Mouse (Mus musculus) CH12.LX (cell line): ENCODE data around the gene Glis3. TPM values are rescaled to one million over a fixed set of nuclear protein-coding genes. Genes with fewer than 3 reads are reported as not detected.

Experiments
- DNase-seq: peaks from one replicate; pipeline ENCODE4 v3.0.0-alpha.2; 2013; ENCODE audit errors: extremely low read depth
- H3K27ac ChIP-seq: 2 replicates; pipeline ENCODE4 v1.5.1; 2012; ENCODE audit warnings: low read depth, mild to moderate bottlenecking, control low read depth, moderate library complexity; ENCODE audit not compliant: insufficient read depth
- H3K27me3 ChIP-seq: replicated peaks from 2 replicates; pipeline ENCODE3; 2012; ENCODE audit warnings: inconsistent platforms
- H3K36me3 ChIP-seq, 2 experiments: replicated peaks in 1 of 2; 2 replicates each; pipeline versions ENCODE3 to v1.6.1; 2012; ENCODE audit warnings: inconsistent platforms in 1 of 2, low read length in 1 of 2, mild to moderate bottlenecking in 1 of 2, mixed read lengths in 1 of 2, moderate library complexity in 1 of 2; ENCODE audit not compliant: control insufficient read depth in 1 of 2, insufficient read depth in 1 of 2
- H3K4me1 ChIP-seq, 2 experiments: 2 replicates each; pipeline ENCODE4 v1.6.1; 2012; ENCODE audit warnings: inconsistent platforms in 1 of 2, moderate library complexity in 1 of 2; ENCODE audit not compliant: insufficient read depth in 2 of 2, control insufficient read depth in 1 of 2
- H3K4me2 ChIP-seq: 2 replicates; pipeline ENCODE4 v1.6.1; 2012; ENCODE audit warnings: low read depth, mild to moderate bottlenecking, control low read depth; ENCODE audit not compliant: poor library complexity, insufficient read depth, severe bottlenecking
- H3K4me3 ChIP-seq, 3 experiments: fragments of 150-350 bp in 1 of 3; sonication (generic) in 1 of 3; replicated peaks in 1 of 3; 2 replicates each; pipeline versions ENCODE3 to v1.5.1; 2011 to 2012; ENCODE audit warnings: low read depth in 2 of 3, low read length in 2 of 3, mild to moderate bottlenecking in 2 of 3, moderate library complexity in 2 of 3, control low read depth in 1 of 3, improper control_type of control experiment in 1 of 3, inconsistent platforms in 1 of 3, mixed read lengths in 1 of 3; ENCODE audit not compliant: poor library complexity in 1 of 3
- H3K79me2 ChIP-seq: replicated peaks from 2 replicates; pipeline ENCODE4 v1.6.1; 2012; ENCODE audit warnings: mild to moderate bottlenecking, moderate library complexity; ENCODE audit not compliant: control insufficient read depth, poor library complexity, insufficient read depth, severe bottlenecking; ENCODE audit errors: extremely low read depth
- H3K9ac ChIP-seq: 2 replicates; pipeline ENCODE4 v1.6.1; 2012; ENCODE audit warnings: low read depth, mild to moderate bottlenecking, control low read depth, moderate library complexity; ENCODE audit not compliant: insufficient read depth
- H3K9me3 ChIP-seq: replicated peaks from 2 replicates; pipeline ENCODE3; 2012; ENCODE audit warnings: low read length, inconsistent platforms, mixed read lengths
- CTCF ChIP-seq, 2 experiments: IDR thresholded peaks in 1 of 2; conservative IDR thresholded peaks in 1 of 2; 2 replicates each; pipeline ENCODE4 v1.5.1; 2011 to 2012; ENCODE audit warnings: low read depth in 2 of 2, low read length in 2 of 2, improper control_type of control experiment in 1 of 2, inconsistent platforms in 1 of 2, mild to moderate bottlenecking in 1 of 2, moderate library complexity in 1 of 2
- ETS1 ChIP-seq: conservative IDR thresholded peaks from 2 replicates; pipeline ENCODE4 v1.6.1; 2012; ENCODE audit warnings: low read depth, mild to moderate bottlenecking, inconsistent platforms, low read length, improper control_type of control experiment, moderate library complexity
- GABPA ChIP-seq: IDR thresholded peaks from 2 replicates; pipeline ENCODE4 v1.6.1; 2012; ENCODE audit warnings: low read depth, low read length, improper control_type of control experiment, inconsistent platforms; ENCODE audit not compliant: insufficient replicate concordance
- JUN ChIP-seq: IDR thresholded peaks from 2 replicates; pipeline ENCODE4 v1.6.1; 2011; ENCODE audit warnings: low read depth, mild to moderate bottlenecking, low read length, improper control_type of control experiment, moderate library complexity; ENCODE audit not compliant: insufficient read depth
- JUND ChIP-seq: conservative IDR thresholded peaks from 2 replicates; pipeline ENCODE4 v1.6.1; 2011; ENCODE audit warnings: low read depth, low read length, improper control_type of control experiment
- MXI1 ChIP-seq: IDR thresholded peaks from 2 replicates; pipeline ENCODE4 v1.6.1; 2011; ENCODE audit warnings: mild to moderate bottlenecking, low read depth, low read length, improper control_type of control experiment
- NELFE ChIP-seq: IDR thresholded peaks from 2 replicates; pipeline ENCODE4 v1.6.1; 2011; ENCODE audit warnings: low read depth, low read length, improper control_type of control experiment
- POLR2A ChIP-seq: IDR thresholded peaks from 2 replicates; pipeline ENCODE4 v1.6.1; 2011; ENCODE audit warnings: low read depth, mild to moderate bottlenecking, improper control_type of control experiment, low read length
- POLR2AphosphoS2 ChIP-seq: IDR thresholded peaks from 2 replicates; pipeline ENCODE4 v1.6.1; 2011; ENCODE audit warnings: low read depth, low read length, improper control_type of control experiment
- RAD21 ChIP-seq: IDR thresholded peaks from 2 replicates; pipeline ENCODE4 v1.6.1; 2011; ENCODE audit warnings: low read depth, mild to moderate bottlenecking, low read length, improper control_type of control experiment, moderate library complexity
- SMC3 ChIP-seq: IDR thresholded peaks from 2 replicates; pipeline ENCODE4 v1.6.1; 2011; ENCODE audit warnings: low read depth, low read length, improper control_type of control experiment
- UBTF ChIP-seq: IDR thresholded peaks from 2 replicates; pipeline ENCODE4 v1.6.1; 2012; ENCODE audit warnings: low read depth, mild to moderate bottlenecking, inconsistent platforms, low read length, improper control_type of control experiment, moderate library complexity
- ZC3H11A ChIP-seq: IDR thresholded peaks from 2 replicates; pipeline ENCODE4 v1.6.1; 2012; ENCODE audit warnings: low read depth, mild to moderate bottlenecking, inconsistent platforms, low read length, improper control_type of control experiment
- ZMIZ1 ChIP-seq: IDR thresholded peaks from 2 replicates; pipeline ENCODE4 v1.6.1; 2012; ENCODE audit warnings: low read depth, mild to moderate bottlenecking, inconsistent platforms, low read length, improper control_type of control experiment
- ZNF384 ChIP-seq: IDR thresholded peaks from 2 replicates; pipeline ENCODE4 v1.6.1; 2012; ENCODE audit warnings: low read depth, low read length, improper control_type of control experiment, inconsistent platforms
- dilution Hi-C: fragments of 300-500 bp; cut with MboI; formaldehyde crosslinking; loops from 2 replicates; pipeline ENCODE4 v1.14.3; 2020; ENCODE audit warnings: low sequenced_read_pairs; ENCODE audit not compliant: extremely low pct_unique_long_range_greater_than_20kb, extremely low pct_ligation_motif_present
- in situ Hi-C: fragments of 300-500 bp; cut with MboI; formaldehyde crosslinking; loops from 3 replicates; pipeline ENCODE4 v1.14.3; 2019; ENCODE audit warnings: low sequenced_read_pairs, low pct_ligation_motif_present, low pct_unique_long_range_greater_than_20kb, mixed read lengths
- polyA plus RNA-seq: library from polyadenylated mRNA; unstranded; fragments of >175 nt; gene quantifications from 2 replicates; pipeline ENCODE4 v1.2.1, GENCODE M21; 2012; ENCODE audit warnings: low read depth; ENCODE audit not compliant: insufficient read length
- total RNA-seq, 2 experiments: library from RNA; depleted of rRNA; stranded (reverse); fragments of 300-350 nt in 1 of 2; fragments of >200 nt in 1 of 2; gene quantifications; 2 replicates each; pipeline ENCODE4 v1.2.3; 2012 to 2014

Gene Glis3
- total and polyA plus RNA-seq, 3 experiments: not detected

DNA sequence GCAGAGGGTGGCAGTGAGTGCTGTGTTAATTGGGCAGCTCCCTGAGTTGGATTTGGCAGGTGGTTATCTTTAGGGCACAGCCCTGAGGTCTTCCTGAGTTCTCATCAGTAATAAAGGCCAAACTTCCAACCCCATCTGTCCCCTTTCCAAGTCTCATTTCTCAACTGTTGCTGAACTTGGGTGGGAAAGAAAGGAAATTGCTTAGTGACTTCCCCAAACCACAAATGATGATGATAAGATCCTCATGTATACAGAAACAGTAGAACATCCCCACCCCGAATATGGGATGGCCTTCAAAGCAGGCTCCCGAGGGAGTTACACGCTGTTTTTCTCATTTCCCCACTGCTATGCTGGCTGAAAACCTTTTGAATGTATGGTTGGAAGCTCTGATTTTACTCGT, 34.8 kb upstream of the Glis3 start:
- Histone ChIP-seq H3K27me3 (no peaks in the 10 kb centered on the region), H3K9me3 (no peaks in the 10 kb centered on the region), H3K27ac (no peak overlapping the region), H3K36me3 (no peaks in the 10 kb centered on the region), H3K9ac (no peak overlapping the region), H3K4me3 (no peak overlapping the region), H3K4me2 (no peak overlapping the region), H3K79me2 (no peaks in the 10 kb centered on the region), H3K4me1 (peaks cover 0 to 9% of the 10 kb centered on the region in 2 experiments; a peak in 2 of 4 replicates)
- no peak for DNase-seq
- dilution Hi-C loops: no loop called here
- TF ChIP-seq ZNF384 (no peak), CTCF (conservative IDR thresholded peaks at IDR 0.05 in 1 of 2, IDR thresholded peaks at IDR 0.05 in 1 of 2; ENCODE audit: low read depth in 2 of 2, low read length in 2 of 2) (no peak), MXI1 (no peak), JUND (no peak), UBTF (no peak), ETS1 (no peak), SMC3 (no peak), NELFE (no peak), POLR2A (no peak), POLR2AphosphoS2 (no peak), ZMIZ1 (no peak), GABPA (no peak), ZC3H11A (no peak)
- in situ Hi-C loops: no loop called here

DNA sequence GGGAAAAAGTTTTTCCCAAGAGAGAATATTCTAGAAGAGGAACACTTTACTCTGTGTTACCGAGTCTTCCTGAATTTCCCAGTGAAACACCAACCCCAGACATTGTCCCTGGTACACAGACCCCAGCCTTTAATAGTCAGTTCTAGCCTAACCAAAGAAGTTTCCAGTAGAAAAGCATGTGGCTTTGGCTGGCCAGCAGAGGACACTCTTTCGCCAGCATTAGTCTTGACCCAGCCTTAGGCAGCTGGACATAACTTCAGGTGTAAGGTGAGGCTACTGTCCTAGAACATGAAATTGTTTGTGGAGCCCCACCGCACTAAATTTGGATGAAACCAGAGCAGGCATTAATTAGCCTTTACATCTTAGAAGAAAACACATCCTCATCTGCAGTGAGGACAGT, 17.8 kb upstream of the Glis3 start:
- Histone ChIP-seq H3K4me2 (no peak overlapping the region), H3K36me3 (no peaks in the 10 kb centered on the region), H3K27me3 (no peaks in the 10 kb centered on the region), H3K9ac (no peak overlapping the region), H3K4me1 (no peaks in the 10 kb centered on the region), H3K9me3 (no peaks in the 10 kb centered on the region), H3K79me2 (no peaks in the 10 kb centered on the region), H3K27ac (no peak overlapping the region), H3K4me3 (no peak overlapping the region)
- in situ Hi-C loops (no loop called here), dilution Hi-C loops (no loop called here)
- TF ChIP-seq CTCF (conservative IDR thresholded peaks at IDR 0.05 in 1 of 2, IDR thresholded peaks at IDR 0.05 in 1 of 2; ENCODE audit: low read depth in 2 of 2, low read length in 2 of 2) (peak in 1 of 2 experiments; percentile 61; a peak in 2 of 4 replicates), RAD21 (peak; percentile 58), ETS1 (no peak), SMC3 (peak; percentile 54)
- DNase-seq: no peak

DNA sequence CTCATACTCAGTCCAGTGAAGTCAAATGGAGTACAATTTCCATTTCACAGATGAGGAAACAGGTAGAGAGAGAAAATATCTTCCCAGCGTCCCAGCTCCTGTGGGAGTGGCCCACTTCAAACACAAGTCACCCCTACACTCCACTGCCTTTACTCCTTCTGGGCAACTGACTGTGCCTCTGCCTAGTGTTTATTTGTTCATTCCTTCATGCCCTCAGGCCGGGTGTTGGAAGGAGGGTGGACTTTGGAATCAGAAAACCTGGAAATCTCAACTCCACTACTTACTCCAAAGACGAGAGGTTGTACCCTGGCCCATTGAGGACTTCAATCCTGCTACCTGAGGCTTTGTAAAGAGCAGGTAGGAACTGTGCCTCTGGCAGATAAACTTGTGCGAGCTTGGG, 6.5 kb upstream of the Glis3 start:
- no peaks in the 10 kb centered on the region for H3K27me3 ChIP-seq
- no peak for DNase-seq
- H3K9ac ChIP-seq: no peak overlapping the region
- no peaks in the 10 kb centered on the region for H3K36me3 ChIP-seq
- no peaks in the 10 kb centered on the region for H3K79me2 ChIP-seq
- H3K27ac ChIP-seq: no peak overlapping the region
- dilution Hi-C loops (no loop called here), in situ Hi-C loops (no loop called here)
- TF ChIP-seq JUND: no peak
- no peak for TF ChIP-seq JUN
- no peaks in the 10 kb centered on the region for H3K4me1 ChIP-seq
- no peak overlapping the region for H3K4me3 ChIP-seq
- H3K4me2 ChIP-seq: no peak overlapping the region
- H3K9me3 ChIP-seq: no peaks in the 10 kb centered on the region
